Mouse (Mus musculus): Measurements from ENCODE around the gene Pbrm1. TPM values are rescaled to one million over a fixed set of nuclear protein-coding genes. Genes with fewer than 3 reads are reported as not detected.

The Pbrm1 gene
- polyA plus RNA-seq, 1 experiment from 2014 or later, result 33.2 TPM

DNA sequence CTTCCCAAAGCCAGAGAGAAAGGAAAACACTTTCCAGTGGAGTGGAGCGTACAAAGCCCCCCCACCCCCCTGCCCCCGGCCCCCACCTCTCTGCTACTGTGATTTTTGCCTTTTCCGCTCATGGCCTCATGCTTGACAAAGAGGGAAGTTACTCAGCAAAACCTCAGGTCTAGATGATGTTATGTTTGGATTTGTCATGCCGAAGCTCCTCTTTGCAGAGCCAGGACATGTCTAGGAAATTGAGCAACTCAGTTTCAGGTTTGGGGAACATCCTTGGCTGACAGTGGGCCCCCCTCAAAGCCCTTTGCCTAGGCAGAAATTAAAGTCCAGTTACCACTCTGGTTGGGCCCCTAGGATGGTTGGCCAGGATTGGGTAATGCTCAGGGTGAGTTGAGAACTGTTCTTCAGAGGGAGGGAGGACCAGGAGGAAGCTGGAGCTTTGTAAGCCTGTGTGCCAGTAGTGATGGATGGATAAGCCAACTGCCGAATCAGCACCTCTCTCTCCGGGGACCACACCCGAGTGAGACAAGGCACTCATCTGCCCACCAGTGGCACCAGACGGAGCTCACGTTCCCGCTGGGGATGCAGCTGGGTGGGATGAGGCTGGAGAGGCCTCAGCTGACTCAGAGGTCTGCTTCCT lies 147.2 kb downstream of the Pbrm1 start:
- Histone ChIP-seq H3K9ac (replicated peaks) (peak overlapping the region; percentile 50; the same call in 1 of the 2 replicates), H3K4me3 (ENCODE audit: low read depth, low read length) (peak overlapping the region; percentile 24), H3K9me3 (ENCODE audit: low read length) (no peaks in the 10 kb centered on the region), H3K27me3 (ENCODE audit: insufficient read depth, low read length) (no peaks in the 10 kb centered on the region), H3K27ac (ENCODE audit: low read depth) (peak overlapping the region; percentile 69), H3K4me1 (ENCODE audit: insufficient read depth) (peaks cover 40% of the 10 kb centered on the region), H3K36me3 (replicated peaks; ENCODE audit: insufficient read depth, low read length) (peaks cover 10% of the 10 kb centered on the region), H3K4me2 (ENCODE audit: low read depth, low read length) (peak overlapping the region; percentile 44; the same call in 1 of the 2 replicates)
- 22% methylated on average over 10 of the region's 10 CpGs for WGBS (ENCODE audit: insufficient replicate concordance)
- ATAC-seq (peak; percentile 25), DNase-seq (peak; percentile 53)
- no peak for TF ChIP-seq EP300 (IDR thresholded peaks at IDR 0.05; ENCODE audit: low read depth)

DNA sequence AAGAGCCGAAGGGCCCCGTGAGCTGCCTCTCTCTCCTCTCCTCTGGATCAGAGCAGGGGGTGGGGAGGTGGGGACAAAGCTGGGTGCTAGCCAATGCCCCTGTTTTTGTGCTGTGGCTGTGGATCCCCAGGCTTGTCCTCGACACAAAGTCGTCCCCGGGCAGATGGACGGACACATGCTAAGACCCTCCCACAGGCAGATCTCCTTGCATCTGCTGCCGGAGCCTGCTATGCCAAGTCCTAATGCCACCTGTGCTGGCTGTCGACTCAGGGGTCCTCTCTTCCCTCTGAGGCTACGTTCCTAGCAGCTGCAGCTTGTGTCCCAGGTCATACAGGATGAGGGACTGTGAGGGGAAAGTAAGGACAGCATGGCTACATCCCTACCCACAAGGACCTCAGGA lies 147.9 kb downstream of the Pbrm1 start:
- Histone ChIP-seq H3K27ac (ENCODE audit: low read depth) (peak overlapping the region; percentile 69), H3K4me3 (ENCODE audit: low read depth, low read length) (peak overlapping the region; percentile 24), H3K9ac (replicated peaks) (peak overlapping the region; percentile 50), H3K9me3 (ENCODE audit: low read length) (no peaks in the 10 kb centered on the region), H3K27me3 (ENCODE audit: insufficient read depth, low read length) (no peaks in the 10 kb centered on the region), H3K4me1 (ENCODE audit: insufficient read depth) (peaks cover 37% of the 10 kb centered on the region), H3K4me2 (ENCODE audit: low read depth, low read length) (peak overlapping the region; percentile 44; the same call in 1 of the 2 replicates), H3K36me3 (replicated peaks; ENCODE audit: insufficient read depth, low read length) (peaks cover 17% of the 10 kb centered on the region)
- TF ChIP-seq CTCF (IDR thresholded peaks at IDR 0.05; ENCODE audit: low read depth), result no peak
- TF ChIP-seq EP300 (IDR thresholded peaks at IDR 0.05; ENCODE audit: low read depth), result no peak
- no peak for DNase-seq
- ATAC-seq, result no peak
- 61% methylated on average over 9 of the region's 9 CpGs for WGBS (ENCODE audit: insufficient replicate concordance)

DNA sequence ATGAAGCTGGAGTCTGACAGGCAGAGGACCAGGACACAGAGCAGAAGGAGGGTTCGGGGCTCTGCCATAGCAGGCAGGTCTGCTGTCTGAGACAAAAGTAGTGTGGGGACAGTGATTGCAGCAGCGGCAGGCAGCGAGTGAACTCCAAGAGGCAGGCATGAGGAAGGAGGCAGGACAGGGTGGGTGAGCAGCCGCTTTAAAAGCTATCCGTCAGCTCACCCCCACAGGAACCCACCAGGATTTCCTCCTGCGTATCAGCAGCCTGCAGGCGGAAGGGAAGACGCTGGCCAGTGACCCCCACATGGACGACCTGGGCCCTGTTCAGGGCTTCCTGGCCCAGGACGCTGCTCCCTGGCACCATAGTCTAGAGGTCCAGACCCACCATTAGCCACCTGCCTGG lies 149.5 kb downstream of the Pbrm1 start, which contains the start of gene Stab1:
TSS of gene Stab1 (minus strand) at position 217 of the 400 bp plus-strand sequence.
- DNase-seq, result no peak
- ATAC-seq, result peak; percentile 7; the same call in 1 of the 2 replicates
- Histone ChIP-seq H3K4me3 (ENCODE audit: low read depth, low read length) (peak within 1 kb of the TSS; percentile 24), H3K27me3 (ENCODE audit: insufficient read depth, low read length) (no peaks in the 10 kb centered on the region), H3K27ac (ENCODE audit: low read depth) (peak within 1 kb of the TSS; percentile 69), H3K9ac (replicated peaks) (peak within 1 kb of the TSS; percentile 50), H3K4me2 (ENCODE audit: low read depth, low read length) (0 out of 2 replicates have a peak within 1 kb of the TSS, but pooled peaks have one; percentile 4), H3K9me3 (ENCODE audit: low read length) (no peaks in the 10 kb centered on the region), H3K4me1 (ENCODE audit: insufficient read depth) (peaks cover 25% of the 10 kb centered on the region), H3K36me3 (replicated peaks; ENCODE audit: insufficient read depth, low read length) (peaks cover 33% of the 10 kb centered on the region)
- TF ChIP-seq CTCF (IDR thresholded peaks at IDR 0.05; ENCODE audit: low read depth) (no peak), EP300 (IDR thresholded peaks at IDR 0.05; ENCODE audit: low read depth) (peak; percentile 60; the same call in 1 of the 2 replicates)
- 15% methylated on average over 10 of the region's 10 CpGs for WGBS (ENCODE audit: insufficient replicate concordance)

DNA sequence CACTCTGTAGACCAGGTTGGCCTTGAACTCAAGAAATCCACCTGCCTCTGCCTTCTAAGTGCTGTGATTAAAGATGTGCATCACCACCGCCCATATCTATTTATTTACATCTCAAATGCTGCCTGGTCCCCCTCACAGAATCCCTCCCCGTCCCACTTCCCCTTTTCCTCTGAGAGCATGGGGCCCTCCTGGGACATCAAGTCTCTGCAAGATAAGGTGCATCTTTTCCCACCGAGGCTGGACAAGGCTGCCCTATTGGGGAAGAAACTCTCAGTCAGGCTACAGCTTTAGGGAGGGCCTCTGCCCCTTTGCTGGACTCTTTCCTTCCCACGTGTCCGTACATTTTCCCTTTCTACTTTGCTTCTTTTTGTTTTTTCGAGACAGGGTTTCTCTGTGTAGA lies 150.6 kb downstream of the Pbrm1 start:
- no peaks in the 10 kb centered on the region for H3K27me3 ChIP-seq (ENCODE audit: insufficient read depth, low read length)
- no peak overlapping the region for H3K4me3 ChIP-seq (ENCODE audit: low read depth, low read length)
- H3K9ac ChIP-seq (replicated peaks), result no peak overlapping the region
- 35% methylated on average over 6 of the region's 6 CpGs for WGBS (ENCODE audit: insufficient replicate concordance)
- no peak for TF ChIP-seq EP300 (IDR thresholded peaks at IDR 0.05; ENCODE audit: low read depth)
- no peak for TF ChIP-seq CTCF (IDR thresholded peaks at IDR 0.05; ENCODE audit: low read depth)
- H3K9me3 ChIP-seq (ENCODE audit: low read length), result no peaks in the 10 kb centered on the region
- H3K4me2 ChIP-seq (ENCODE audit: low read depth, low read length), result no peak overlapping the region
- ATAC-seq (no peak), DNase-seq (no peak)
- no peak overlapping the region for H3K27ac ChIP-seq (ENCODE audit: low read depth)
- peaks cover 43% of the 10 kb centered on the region for H3K36me3 ChIP-seq (replicated peaks; ENCODE audit: insufficient read depth, low read length)
- peaks cover 18% of the 10 kb centered on the region for H3K4me1 ChIP-seq (ENCODE audit: insufficient read depth)

DNA sequence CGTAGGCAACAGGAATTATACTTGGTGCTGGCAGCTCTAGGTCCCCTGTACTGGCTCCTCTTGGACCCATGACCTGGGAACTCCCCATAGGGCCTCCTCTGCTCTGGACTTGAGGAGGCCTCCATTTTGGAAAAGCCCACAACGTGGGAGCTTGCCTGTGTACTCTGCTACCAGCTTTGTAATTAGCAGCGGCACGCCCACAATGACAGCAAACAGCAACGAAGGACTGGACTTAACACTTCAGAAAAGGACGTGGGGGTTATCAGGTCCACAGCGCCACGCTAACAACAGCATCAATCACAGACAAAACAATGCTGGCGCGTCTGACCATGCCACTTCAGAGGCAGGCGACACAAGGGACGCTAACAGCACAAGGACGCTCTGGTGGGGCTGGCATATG lies 152.0 kb downstream of the Pbrm1 start:
- Histone ChIP-seq H3K4me2 (ENCODE audit: low read depth, low read length) (no peak overlapping the region), H3K9me3 (ENCODE audit: low read length) (no peaks in the 10 kb centered on the region), H3K27me3 (ENCODE audit: insufficient read depth, low read length) (no peaks in the 10 kb centered on the region), H3K27ac (ENCODE audit: low read depth) (no peak overlapping the region), H3K4me1 (ENCODE audit: insufficient read depth) (peaks cover 10% of the 10 kb centered on the region; the same call in 1 of the 2 replicates), H3K36me3 (replicated peaks; ENCODE audit: insufficient read depth, low read length) (peaks cover 58% of the 10 kb centered on the region), H3K4me3 (ENCODE audit: low read depth, low read length) (no peak overlapping the region), H3K9ac (replicated peaks) (no peak overlapping the region)
- DNase-seq (no peak), ATAC-seq (no peak)
- no peak for TF ChIP-seq CTCF (IDR thresholded peaks at IDR 0.05; ENCODE audit: low read depth)
- 73% methylated on average over 13 of the region's 13 CpGs for WGBS (ENCODE audit: insufficient replicate concordance)

Other genes with a start within 250 kb of the Pbrm1 start
- gene Tmem110, start 193.5 kb upstream of the Pbrm1 start, polyA plus RNA-seq (2015; fragmentation: Nextera tagmentation; extraction: Ambion mirVana), result 11.8 and 14.4 TPM in 2 replicates
- gene Mustn1, start 139.9 kb upstream of the Pbrm1 start, polyA plus RNA-seq (2015; fragmentation: Nextera tagmentation; extraction: Ambion mirVana), result 5.4 and 6.0 TPM in 2 replicates
- 631 and 661 TPM in 2 replicates for gene Itih4, start 132.7 kb upstream of the Pbrm1 start, polyA plus RNA-seq (2015; fragmentation: Nextera tagmentation; extraction: Ambion mirVana)
- 1,712 and 1,929 TPM in 2 replicates for gene Itih3, start 95.4 kb upstream of the Pbrm1 start, polyA plus RNA-seq (2015; fragmentation: Nextera tagmentation; extraction: Ambion mirVana)
- gene Itih1, start 75.8 kb upstream of the Pbrm1 start, polyA plus RNA-seq (2015; fragmentation: Nextera tagmentation; extraction: Ambion mirVana), result 173 and 210 TPM in 2 replicates
- gene Nek4, start 67.8 kb upstream of the Pbrm1 start, polyA plus RNA-seq (2015; fragmentation: Nextera tagmentation; extraction: Ambion mirVana), result 2.8 and 3.1 TPM in 2 replicates
- gene Glt8d1, start 17.7 kb upstream of the Pbrm1 start, polyA plus RNA-seq (2015; fragmentation: Nextera tagmentation; extraction: Ambion mirVana), result 9.4 TPM in 2 replicates
- gene Spcs1, start 17.5 kb upstream of the Pbrm1 start, polyA plus RNA-seq (2015; fragmentation: Nextera tagmentation; extraction: Ambion mirVana), result 346 and 365 TPM in 2 replicates
- 67.4 and 71.9 TPM in 2 replicates for gene Gnl3, start within 50 bp of the Pbrm1 start, polyA plus RNA-seq (2015; fragmentation: Nextera tagmentation; extraction: Ambion mirVana)
- 76.1 and 79.2 TPM in 2 replicates for gene Smim4, start 109.8 kb downstream of the Pbrm1 start, polyA plus RNA-seq (2015; fragmentation: Nextera tagmentation; extraction: Ambion mirVana)
- 45.3 and 48.5 TPM in 2 replicates for gene Nt5dc2, start 111.9 kb downstream of the Pbrm1 start, polyA plus RNA-seq (2015; fragmentation: Nextera tagmentation; extraction: Ambion mirVana)
- 34.7 and 42.5 TPM in 2 replicates for gene Stab1, start 149.5 kb downstream of the Pbrm1 start, polyA plus RNA-seq (2015; fragmentation: Nextera tagmentation; extraction: Ambion mirVana)
- 3.9 and 8.4 TPM in 2 replicates for gene Tnnc1, start 189.2 kb downstream of the Pbrm1 start, polyA plus RNA-seq (2015; fragmentation: Nextera tagmentation; extraction: Ambion mirVana)
- gene Nisch, start 197.8 kb downstream of the Pbrm1 start, polyA plus RNA-seq (2015; fragmentation: Nextera tagmentation; extraction: Ambion mirVana), result 51.1 and 65.0 TPM in 2 replicates
- gene Sema3g, start 198.7 kb downstream of the Pbrm1 start, polyA plus RNA-seq (2015; fragmentation: Nextera tagmentation; extraction: Ambion mirVana), result 0.04 and 0.06 TPM in 2 replicates
- 7.3 and 8.3 TPM in 2 replicates for gene Phf7, start 232.2 kb downstream of the Pbrm1 start, polyA plus RNA-seq (2015; fragmentation: Nextera tagmentation; extraction: Ambion mirVana)
- gene Bap1, start 232.3 kb downstream of the Pbrm1 start, polyA plus RNA-seq (2015; fragmentation: Nextera tagmentation; extraction: Ambion mirVana), result 16.3 and 19.8 TPM in 2 replicates